Mouse (Mus musculus) NIH3T3 (cell line): ENCODE results near the gene Mgat4b.
"Not testable (repeated sequence)": the region's sequence is repeated elsewhere in the genome, so short reads cannot be mapped to it uniquely, and the experiment has no call there.

Experiments
- DNase-seq: peaks from one replicate; pipeline ENCODE4 v3.0.0-alpha.2; 2012; ENCODE audit warnings: low read depth

Gene Mgat4b

GRCm38 (mm10) chr11:50210505-50211151, at the start of gene Mgat4b, which contains the start of gene Sqstm1:
Gene Mgat4b (plus strand): TSS chr11:50210890.
Gene Sqstm1 (minus strand): TSS chr11:50210827.
- peak; percentile 89 for DNase-seq

GRCm38 (mm10) chr11:50161578-50162304, 48.9 kb upstream of the Mgat4b start:
- DNase-seq = peak; percentile 83

- DNase-seq = no peak
These were observed 48.2 kb upstream of the Mgat4b start for GRCm38 (mm10) chr11:50162338-50163050.

DNA sequence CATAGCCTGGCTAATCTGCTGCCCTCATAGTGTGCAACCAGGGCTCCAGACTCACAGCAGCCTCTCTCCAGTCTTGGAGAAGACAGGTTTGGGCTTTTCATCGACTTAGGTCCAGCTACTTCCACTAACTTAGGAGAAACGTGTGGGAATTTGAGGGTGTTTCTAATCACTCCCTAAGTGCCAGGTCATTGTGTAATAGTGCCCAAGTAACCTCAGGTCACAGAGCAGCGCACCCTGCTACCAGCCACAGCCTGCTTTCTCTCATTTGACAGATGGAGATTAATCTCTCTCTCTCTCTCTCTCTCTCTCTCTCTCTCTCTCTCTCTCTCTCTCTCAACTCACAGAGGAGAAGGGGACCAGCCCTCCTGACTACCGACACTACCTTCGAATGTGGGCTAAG, 42.3 kb upstream of the Mgat4b start:
- no peak for DNase-seq

DNA sequence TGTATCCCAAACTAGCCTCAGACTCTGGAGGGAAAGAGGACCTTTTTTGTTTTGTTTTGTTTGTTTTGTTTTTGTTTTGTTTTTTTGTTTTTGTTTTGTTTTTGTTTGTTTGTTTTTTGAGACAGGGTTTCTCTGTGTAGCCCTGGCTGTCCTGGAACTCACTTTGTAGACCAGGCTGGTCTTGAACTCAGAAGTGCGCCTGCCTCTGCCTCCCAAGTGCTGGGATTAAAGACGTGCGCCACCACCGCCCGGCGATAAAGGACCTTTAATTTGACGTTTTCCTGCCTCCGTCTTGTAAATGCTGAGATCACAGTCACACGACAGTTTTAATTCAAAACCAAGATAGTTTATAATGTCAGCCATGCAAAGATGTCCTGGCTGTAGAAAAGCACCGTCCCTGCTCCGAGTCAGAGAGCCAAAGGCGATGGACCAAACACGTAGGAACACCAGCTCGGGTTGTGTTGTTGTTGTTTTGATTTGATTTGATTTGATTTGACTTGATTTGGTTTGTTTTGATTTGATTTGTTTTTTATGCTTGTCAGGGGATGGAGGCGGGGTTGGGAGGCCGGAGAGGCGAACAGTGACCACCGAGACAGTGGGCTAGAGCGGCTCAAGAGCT, 36.5 kb upstream of the Mgat4b start, which contains the start of gene Mrnip:
Mrnip (plus strand) TSS at position 334 of the 619 bp plus-strand sequence.
- not testable (repeated sequence) for DNase-seq

DNA sequence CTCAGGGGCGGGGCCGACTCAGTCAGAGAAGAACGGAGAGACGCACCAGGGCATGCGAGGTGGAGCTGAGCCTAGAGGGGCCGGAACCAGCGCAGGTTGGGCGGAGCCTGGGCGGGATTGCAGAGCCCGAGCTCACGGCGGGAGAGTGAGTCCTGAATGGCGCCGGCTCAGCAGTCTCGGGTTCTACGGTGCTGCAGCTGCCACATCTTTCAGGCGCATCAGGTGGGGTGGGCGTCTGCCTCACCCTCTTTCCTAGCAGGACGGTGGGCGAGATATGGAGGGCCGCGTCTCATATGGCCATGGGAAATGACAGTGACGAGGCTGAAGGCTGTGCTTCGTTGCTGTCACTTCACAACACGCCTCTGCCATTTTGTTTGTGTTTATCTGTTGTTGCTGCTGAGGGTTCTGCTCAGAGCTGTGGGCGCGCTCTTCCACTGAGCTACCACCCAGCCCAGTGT, 35.9 kb upstream of the Mgat4b start:
- DNase-seq = peak; percentile 99

DNA sequence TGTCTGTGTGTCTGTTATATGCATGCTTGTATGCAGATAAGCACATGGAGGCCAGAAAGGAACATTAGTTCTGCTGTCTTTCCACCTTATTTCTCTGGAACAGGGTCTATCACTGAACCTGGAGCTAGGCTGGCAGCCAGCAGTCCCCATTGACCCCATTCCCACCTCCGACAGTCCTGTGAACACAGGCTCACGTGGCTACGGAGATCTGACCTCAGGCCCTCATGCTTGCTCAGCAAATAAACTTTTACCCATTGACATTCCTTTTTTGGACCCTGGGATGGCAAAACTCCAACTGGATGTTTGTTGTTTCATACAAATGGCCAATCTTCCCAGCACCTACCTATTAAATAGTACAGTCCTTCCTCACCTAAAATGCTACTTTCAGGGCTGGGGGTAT, 34.3 kb upstream of the Mgat4b start:
- DNase-seq = no peak

DNA sequence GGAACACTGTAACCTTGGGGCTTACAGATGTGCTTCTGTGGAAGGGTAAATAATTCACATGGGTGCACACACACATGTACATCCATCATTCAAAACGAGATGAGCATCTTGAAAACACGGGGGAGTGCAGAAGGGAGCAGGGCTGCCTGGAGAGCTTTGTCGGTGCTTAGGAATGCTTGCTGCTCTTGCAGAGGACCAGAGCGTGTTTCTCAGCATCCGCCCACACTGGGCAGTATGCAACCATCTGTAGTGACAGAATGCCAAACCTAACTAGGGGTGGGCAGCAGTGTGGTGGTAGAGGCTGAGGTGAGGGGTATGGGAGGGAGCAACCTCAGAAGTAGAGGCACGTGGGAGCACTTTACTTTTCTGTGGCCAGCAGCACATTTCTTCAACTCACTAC, 33.6 kb upstream of the Mgat4b start:
- DNase-seq = peak; percentile 46

GRCm38 (mm10) chr11:50178532-50179488, 31.9 kb upstream of the Mgat4b start:
- DNase-seq = peak; percentile 30

- no peak for DNase-seq
These were observed 30.0 kb upstream of the Mgat4b start for GRCm38 (mm10) chr11:50180478-50181231.

GRCm38 (mm10) chr11:50182702-50183101, 28.0 kb upstream of the Mgat4b start:
- no peak for DNase-seq

GRCm38 (mm10) chr11:50184788-50185187, 25.9 kb upstream of the Mgat4b start:
- no peak for DNase-seq

DNA sequence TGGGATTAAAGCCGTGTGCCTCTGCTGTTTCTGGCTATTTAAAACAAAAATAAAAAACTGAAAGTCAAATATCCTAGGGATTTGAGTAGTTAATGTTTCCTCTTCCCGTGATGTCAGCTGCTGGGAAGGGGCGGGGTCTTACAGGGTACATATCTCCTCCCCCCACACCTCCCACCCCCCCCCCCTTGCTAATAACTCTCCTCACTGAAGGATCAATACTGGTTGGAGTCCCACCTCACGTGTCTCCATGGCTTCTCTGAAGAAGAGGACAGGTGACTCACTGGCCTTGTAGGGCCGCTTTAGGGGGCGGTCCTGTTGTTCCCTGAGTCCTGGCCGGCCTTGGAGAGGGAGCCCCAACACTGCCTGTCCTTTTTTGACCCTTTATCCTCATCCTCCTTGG, 22.0 kb upstream of the Mgat4b start:
- no peak for DNase-seq

GRCm38 (mm10) chr11:50190362-50190761, 20.3 kb upstream of the Mgat4b start:
- DNase-seq = no peak

GRCm38 (mm10) chr11:50192278-50192677, 18.4 kb upstream of the Mgat4b start:
- no peak for DNase-seq

GRCm38 (mm10) chr11:50194070-50194469, 16.6 kb upstream of the Mgat4b start:
- DNase-seq = no peak

GRCm38 (mm10) chr11:50194793-50195192, 15.9 kb upstream of the Mgat4b start:
- no peak for DNase-seq

DNA sequence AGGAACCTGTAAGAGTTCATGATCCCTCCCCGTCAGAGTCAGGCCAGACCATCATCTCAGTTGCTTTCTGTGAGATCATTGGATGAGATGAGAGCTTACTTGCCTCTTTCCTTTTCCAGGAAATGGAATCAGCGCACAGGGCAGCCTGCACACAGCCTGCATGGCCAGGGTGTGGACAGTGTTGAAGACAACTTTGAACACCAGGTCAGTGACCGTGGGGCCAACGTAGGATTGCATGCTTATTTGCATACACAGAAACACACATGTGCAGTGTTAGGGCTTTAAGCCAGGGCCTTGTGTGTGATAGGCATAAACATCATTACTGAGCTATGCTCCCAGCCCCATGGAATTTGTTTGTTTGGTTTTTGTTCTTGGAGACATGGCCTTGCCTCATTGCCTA, 13.2 kb upstream of the Mgat4b start:
- DNase-seq = no peak

GRCm38 (mm10) chr11:50198219-50198846, 12.4 kb upstream of the Mgat4b start:
- no peak for DNase-seq

DNA sequence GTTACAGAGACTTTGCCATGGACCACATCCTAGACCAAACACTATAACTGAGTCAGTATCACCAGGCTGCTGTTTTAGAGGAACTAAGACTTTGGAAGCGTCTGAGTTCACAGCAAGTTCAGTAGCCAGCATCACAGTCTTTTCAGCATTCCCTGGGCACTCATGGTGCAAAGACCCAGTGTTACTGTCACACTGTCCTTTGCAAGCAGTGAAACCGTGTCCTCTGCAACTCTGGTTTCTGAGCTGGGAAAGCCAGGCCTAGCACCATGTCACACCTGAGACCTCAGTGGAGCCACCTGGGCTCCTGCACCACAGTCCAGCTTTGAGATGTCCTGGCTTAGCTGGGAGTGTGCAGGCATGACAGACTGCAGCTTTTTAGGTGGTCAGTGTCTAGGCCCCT, 11.8 kb upstream of the Mgat4b start:
- no peak for DNase-seq
